Mouse (Mus musculus): ENCODE data around the gene Astn2.

Astn2 gene

GRCm38 (mm10) chr4:65421272-65421671, 983.1 kb downstream of the Astn2 start:
- DNase-seq (ENCODE audit: low spot score in 2 of 2), result no peak

- DNase-seq (ENCODE audit: low spot score in 2 of 2), result no peak
Observed at GRCm38 (mm10) chr4:65420511-65420931, 983.9 kb downstream of the Astn2 start.

DNA sequence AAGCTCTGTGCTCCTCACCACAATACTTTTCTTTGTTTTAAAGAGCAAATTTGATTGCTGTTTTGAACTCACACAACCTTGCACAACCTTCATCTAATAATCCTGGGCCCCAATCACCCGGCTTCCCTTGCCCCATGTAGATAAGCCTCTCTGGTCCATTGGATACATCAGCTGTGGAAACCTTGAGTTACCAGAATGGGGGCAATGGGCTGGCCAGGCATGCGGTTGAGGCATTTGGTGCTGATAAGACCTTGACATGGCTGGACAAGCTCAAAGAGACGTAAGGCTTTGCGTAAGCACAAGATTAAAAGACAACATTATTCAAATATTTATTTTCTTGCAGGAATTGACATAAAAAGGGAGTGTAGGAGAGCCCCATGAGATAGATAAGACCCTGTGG, 988.9 kb downstream of the Astn2 start:
- no peak for DNase-seq (ENCODE audit: low spot score in 2 of 2)

DNA sequence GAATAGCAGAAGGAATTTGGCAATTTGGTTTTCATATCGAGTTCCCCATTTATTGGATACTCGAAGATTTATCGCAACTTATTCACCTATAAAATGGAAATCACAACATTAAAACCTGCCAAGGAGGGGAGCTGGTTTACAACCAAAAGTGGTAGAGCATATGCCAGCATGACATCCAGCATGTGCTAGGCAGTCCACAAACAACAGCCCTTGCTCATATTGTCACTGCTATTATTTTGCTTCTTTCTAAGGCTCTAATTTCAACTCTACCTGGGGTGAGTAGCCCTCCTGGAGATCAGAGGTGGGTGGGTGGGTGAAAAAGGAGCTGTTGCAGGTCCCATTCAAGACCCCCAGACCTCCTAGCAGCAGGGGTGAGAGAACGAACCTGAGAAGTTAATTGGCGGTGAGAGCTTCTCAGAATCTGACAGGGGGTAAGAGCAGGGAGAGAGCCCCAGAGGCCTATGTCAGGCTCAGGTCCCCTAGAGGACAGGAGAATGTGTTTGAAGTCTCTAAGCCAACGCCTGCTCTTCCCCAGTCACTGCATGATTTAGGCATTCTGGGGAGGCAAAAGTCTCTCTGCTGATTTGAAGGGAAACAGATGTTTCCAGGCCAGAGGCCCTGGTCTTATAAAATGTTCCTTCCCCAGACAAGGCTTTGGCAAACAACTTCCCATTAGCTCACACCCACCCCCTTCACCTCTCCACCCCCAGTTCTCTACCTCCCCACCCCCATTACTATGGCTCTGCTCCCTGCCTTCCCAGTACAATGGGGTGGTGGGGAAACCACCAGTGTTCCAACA, 1001.4 kb downstream of the Astn2 start:
- DNase-seq (ENCODE audit: low spot score in 2 of 2), result no peak

DNA sequence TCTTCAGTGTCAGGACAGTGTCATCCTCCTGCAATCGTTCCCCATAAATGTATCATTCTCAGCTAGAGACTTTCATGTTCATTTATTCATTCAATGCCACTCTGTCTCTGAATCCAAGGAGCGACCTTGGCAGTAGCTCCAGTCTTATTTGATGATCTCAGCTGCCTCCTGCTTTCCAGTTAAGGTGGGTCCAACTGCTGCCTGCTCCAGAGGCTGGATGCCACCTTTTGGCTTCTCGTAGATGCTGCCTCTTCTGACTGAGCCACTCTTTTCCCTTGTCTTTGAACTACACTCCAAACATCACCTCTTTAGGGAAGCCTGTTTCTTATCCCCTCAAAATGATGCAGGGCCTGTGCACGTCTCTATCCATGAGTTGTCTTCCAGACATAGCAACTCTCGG, 1002.1 kb downstream of the Astn2 start:
- no peak for DNase-seq (ENCODE audit: low spot score in 2 of 2)

- no peak for DNase-seq (ENCODE audit: low spot score in 2 of 2)
Observed at GRCm38 (mm10) chr4:65399457-65399856, 1005.0 kb downstream of the Astn2 start.

DNA sequence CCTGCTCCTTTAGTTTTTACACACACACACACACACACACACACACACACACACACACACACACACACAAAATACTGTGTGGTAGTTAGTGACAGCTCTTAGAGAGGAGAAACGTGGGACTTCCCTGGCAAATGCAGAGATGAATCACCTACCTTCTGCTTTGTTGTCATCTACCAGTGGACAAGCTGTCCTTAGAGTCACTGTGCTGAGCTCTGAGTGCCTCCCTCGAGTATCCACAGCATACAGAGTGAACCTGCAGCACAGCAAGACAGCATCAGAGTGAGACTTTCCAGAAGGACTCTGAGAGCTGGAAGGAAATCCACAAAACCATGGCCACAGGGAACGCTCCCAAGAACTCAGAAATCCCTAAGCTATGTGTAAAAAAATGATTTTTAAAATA, 1007.6 kb downstream of the Astn2 start:
- no peak for DNase-seq (ENCODE audit: low spot score in 2 of 2)

- DNase-seq (ENCODE audit: low spot score in 2 of 2), result no peak
Observed at GRCm38 (mm10) chr4:65391001-65391400, 1013.4 kb downstream of the Astn2 start.

DNA sequence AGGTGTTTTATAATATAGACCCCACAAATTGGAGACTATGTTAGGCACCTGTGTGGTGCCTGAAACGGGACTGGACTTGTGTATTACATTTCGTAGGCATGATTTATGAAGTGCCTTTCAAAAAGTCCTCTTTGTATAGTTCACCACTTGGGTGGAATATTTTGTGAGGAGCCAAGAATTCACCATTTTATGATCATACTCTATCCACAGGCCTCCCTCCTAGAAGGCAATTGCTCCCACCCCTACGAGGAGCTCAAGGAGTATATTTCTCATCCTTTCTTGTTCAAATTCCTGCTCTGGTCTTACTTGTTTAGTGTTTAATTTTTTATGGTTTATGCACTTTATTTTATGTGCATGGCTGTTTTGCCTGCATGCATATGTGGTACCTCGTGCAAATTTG, 1021.3 kb downstream of the Astn2 start:
- no peak for DNase-seq (ENCODE audit: low spot score in 2 of 2)

DNA sequence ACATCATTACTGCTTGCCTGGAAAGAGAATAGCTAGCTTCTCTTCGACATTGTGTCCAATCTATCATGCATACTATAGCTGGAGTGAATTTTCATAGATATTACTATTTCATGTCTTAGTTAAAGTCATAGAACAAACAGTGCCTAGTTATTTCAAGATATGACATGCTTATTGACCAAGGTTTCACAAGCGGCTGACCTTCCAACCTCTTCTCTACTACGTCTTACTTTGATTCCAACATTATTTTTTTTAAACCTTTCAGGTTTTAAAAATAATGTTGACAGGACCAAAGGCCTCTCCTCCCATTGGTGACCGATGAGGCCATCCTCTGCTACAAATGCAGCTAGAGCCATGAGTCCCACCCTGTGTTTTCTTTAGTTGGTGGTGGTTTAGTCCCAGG, 1025.0 kb downstream of the Astn2 start:
- DNase-seq (ENCODE audit: low spot score in 2 of 2), result no peak

- DNase-seq (ENCODE audit: low spot score in 2 of 2), result no peak
Observed at GRCm38 (mm10) chr4:65376571-65376970, 1027.8 kb downstream of the Astn2 start.

GRCm38 (mm10) chr4:65373841-65374240, 1030.6 kb downstream of the Astn2 start:
- DNase-seq (ENCODE audit: low spot score in 2 of 2), result no peak

DNA sequence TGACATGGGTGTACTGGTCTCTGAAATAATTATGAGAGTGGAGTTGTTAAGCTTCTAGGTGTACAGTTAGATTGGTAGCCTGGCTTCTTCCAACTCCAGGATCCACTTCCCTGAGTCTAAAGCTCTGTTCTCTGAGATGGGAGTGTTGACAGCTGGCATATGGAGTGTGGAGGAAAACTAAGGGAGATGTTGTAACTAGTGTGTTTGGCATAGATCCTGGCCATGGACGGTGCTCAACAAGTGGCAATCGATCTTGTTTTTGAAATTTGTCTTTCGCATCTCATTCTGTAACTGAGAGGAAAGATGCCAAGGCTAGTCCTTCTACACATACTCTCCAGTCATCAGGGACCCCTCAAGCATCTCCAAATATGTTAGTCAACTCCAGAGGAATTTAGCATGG, 1031.7 kb downstream of the Astn2 start:
- no peak for DNase-seq (ENCODE audit: low spot score in 2 of 2)

- no peak for DNase-seq (ENCODE audit: low spot score in 2 of 2)
Observed at GRCm38 (mm10) chr4:65367135-65367534, 1037.3 kb downstream of the Astn2 start.

- no peak for DNase-seq (ENCODE audit: low spot score in 2 of 2)
Observed at GRCm38 (mm10) chr4:65354580-65354979, 1049.8 kb downstream of the Astn2 start.

DNA sequence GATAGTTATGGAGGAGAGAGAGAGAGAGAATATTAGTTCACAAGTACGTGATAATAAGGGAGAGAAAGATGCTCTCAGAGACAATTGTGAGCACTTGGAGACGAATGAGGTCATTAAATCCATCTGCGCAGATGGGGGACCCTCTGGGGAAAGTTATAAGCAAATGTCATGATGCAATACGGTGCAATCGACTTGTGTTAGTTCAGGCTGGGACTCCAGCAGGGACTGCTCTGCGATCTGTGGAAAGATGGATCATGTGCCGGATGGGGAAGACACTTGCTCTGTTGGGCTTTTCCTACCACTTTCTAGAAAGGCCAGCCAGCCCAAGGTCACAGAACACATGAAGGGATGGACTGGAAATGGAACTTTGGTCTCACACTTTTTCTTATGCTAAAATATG, 1053.9 kb downstream of the Astn2 start:
- DNase-seq (ENCODE audit: low spot score in 2 of 2), result no peak

DNA sequence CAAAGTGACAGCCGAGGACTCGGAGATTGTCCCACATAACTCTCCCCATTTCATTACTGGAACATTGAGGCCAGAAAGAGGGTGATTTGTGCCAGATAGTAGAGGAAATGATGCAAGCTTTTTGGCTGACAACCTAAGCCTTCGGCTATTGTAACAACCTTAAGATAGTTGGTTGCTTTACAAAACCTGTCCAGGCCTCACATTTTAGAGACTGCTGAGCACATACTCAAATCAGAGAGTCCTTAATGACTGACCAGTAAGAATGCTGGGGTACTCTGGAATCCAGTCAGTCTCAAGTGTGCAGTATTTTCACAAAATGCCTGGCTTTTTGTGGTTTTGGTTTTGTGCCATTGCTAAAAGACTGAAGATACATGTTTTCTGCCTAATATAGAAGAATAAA, 1062.6 kb downstream of the Astn2 start:
- no peak for DNase-seq (ENCODE audit: low spot score in 2 of 2)

DNA sequence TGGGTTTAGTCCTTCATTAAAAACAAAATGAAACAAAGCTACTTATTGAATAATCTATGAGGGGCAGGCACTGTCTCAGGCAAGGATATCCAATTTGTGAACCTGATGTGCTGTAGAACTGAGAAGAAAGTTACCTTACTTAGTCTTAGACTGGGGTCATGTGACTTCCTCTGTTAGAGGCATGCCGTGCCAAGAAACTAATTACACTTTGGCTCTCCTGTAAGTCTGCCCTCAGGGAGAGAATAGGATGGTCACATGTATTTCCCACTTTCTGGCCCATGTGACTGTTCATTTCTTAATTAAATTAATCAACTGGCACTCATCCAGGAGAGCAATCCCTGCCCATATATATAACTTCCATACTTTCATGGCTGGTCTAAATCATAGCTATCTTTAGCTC, 1070.7 kb downstream of the Astn2 start:
- DNase-seq (ENCODE audit: low spot score in 2 of 2), result no peak
